Mouse (Mus musculus) inflammation-experienced regulatory T-cells, adult 6 months (primary cell): Measurements from ENCODE around the gene Gm20388. TPM values are rescaled to one million over a fixed set of nuclear protein-coding genes. Genes with fewer than 3 reads are reported as not detected.

ENCODE experiments used
- ATAC-seq: one replicate; pipeline ENCODE4 v1.8.0; 2017
- polyA plus RNA-seq, 3 experiments: library from polyadenylated mRNA; unstranded; fragments of 100-300 nt; shearing (Covaris generic); gene quantifications; one replicate each; pipeline ENCODE4 v1.2.1; 2017

The Gm20388 gene
- polyA plus RNA-seq, 3 experiments from 2014 or later = 10.8 to 14.1 (median 11.8) TPM

DNA sequence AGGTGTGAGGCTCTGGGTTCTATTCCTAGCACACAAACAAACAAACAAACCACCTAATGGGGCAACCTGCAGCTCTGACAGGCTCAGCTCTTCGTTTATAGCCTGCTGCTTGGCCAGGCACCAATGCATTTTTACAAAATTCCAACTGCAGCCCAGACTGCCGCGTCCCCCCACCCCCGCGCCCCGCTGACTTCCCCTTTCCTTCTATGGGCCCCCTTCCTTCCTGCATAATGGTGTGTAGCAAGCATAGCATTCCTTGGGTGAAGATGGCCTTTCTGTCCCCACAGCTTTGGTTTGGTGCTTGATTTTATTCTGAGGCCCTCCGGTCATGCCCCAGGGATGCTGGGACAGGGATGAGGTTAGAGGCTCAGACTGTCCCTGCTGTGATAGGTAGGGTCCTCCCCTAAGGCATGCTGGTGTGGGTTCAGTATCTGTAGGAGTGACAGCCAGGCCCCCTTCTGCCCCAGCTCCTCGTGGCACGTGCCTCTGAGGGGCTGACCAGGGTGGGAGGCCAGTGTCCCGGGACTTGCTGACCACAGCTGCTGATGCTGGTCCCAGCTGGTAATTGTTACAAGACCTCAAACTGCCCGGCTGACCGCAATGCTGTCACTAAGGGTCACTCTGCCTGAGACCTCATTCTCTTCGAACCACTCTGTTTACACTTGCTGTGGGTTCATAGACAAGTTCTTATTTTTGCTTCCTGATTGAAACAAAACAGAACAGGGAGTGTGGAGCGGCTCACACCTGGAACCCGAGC lies 103.8 kb downstream of the Gm20388 start:
- no peak for ATAC-seq

DNA sequence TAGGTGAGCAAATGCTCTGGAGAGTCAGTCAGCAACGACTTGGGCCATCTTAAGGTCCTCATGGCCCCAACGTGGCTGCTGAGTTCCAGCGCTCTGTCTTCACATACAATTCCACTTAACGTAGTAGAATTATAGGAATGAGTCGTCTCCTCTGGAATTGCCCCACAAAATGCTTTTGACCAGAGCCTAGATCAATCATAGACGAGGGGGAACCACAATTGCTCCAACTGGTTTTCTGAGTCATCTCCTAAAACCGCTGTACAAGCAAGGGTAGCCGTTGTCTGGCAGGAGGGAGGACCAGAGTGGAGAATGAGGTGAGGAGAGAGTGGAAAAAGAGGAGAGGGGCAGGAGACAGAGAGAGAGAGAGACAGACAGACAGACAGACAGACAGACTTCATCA lies 105.3 kb downstream of the Gm20388 start:
- no peak for ATAC-seq

DNA sequence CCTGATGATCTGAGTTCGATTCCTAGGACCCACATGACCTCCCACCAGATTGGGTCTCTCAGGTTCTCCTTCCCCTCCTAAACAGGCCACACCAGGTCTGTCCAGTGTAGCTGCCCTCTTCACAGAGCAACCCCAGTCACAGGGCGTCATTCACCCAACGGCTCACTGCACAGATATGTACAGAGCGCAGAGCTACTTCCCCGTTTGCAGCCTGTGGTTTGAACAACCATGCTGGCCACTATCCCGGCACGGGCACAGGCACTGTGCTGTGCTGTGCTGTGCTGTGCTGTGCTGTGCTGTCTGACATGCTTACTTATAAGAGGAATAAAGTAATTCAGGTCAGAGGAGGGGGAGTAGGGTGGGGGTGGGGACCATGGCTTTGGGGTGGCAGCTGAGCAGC lies 105.8 kb downstream of the Gm20388 start:
- no peak for ATAC-seq

DNA sequence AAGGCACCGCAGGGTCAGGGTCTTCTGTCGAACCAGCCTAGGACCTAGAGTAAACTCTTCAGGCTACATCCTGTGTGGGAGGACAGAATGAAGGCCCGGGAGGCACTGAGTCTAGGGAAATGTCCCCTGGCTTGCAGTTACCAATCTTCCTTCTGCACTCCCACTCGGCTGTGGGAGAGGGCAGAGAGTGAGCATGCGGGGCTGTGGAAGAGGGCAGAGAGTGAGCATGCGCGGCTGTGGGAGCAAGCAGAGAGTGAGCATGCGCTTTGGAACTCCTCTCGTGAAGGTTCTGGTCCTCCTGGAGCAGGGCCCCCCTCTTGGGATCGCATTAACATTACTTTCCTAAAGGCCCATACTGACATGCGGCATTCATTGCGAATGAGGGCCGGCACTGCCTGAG lies 106.7 kb downstream of the Gm20388 start:
- no peak for ATAC-seq

DNA sequence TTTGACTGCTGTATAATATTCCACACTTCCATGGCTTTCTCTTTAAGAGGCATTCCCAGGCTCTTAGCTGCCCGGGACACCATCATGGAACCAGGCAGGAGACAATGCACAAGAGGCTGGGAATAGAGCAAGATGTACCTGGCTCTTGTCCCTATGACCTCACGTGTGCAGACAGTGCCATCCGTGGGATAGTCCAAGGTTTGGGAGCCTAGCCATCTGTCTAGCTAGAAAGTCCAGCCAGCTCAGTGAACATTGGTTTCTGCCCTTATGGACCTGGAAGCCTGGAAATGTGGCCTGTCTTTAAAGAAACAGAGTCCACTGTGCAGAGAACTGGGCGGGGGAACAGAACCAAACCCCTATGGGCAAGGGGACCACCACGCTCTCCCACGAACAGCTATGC lies 107.1 kb downstream of the Gm20388 start:
- ATAC-seq = no peak

DNA sequence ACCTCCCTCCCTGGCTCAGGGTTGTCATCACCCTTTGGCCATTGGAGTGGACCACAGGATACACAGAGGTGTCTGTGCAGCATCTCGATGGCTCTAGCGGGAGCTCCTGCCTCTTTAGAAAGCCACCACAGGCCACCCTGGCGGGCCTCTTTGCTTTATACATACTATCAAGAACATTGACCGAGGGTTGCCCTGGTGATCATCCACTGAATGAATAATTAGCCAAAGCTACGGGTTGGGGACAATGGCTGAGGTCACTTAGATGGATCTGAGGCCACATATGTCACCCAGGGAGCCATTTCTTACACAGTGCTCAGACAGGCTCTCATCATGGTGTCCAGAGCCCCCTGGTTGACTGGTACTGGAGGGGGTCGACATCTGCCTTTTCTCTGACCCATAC lies 107.7 kb downstream of the Gm20388 start:
- no peak for ATAC-seq

DNA sequence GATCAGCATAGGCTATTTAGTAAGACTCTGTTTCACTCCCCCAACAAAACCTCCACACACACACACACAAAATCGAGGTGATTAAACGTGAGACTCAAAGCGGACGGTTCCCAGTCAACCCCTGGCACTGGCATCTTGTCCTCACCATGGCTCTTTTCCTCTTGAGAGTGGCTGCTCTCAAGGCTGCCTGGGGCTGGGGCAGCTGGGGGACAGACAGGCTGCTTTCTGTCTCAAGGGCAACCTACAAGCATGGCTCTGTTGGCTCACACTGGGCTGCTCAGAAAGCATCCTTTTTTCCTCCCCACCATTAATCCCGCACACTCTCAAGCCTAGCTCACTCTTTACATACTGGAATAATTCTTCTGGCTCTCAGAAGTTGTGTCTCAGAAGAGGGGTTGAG lies 108.7 kb downstream of the Gm20388 start:
- ATAC-seq = no peak

DNA sequence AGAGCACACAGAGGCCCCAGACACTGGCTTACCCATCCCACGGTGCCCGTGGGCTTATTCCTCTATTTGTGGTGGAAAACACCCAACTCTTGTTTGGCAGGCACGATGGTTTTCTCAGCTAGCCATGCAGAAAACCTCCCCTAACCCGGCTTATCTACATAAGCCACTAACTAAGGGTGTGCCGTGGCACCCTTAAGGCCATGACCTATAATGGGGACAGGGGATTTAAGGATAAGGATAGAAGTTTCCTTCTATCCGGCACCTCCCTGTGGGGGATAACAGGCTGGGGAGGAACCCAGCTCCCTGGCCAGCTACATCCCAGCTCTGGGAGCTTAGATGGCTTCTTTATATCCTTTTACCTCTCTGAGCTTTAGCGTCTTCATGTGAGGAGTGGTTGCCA lies 109.7 kb downstream of the Gm20388 start:
- ATAC-seq = no peak

DNA sequence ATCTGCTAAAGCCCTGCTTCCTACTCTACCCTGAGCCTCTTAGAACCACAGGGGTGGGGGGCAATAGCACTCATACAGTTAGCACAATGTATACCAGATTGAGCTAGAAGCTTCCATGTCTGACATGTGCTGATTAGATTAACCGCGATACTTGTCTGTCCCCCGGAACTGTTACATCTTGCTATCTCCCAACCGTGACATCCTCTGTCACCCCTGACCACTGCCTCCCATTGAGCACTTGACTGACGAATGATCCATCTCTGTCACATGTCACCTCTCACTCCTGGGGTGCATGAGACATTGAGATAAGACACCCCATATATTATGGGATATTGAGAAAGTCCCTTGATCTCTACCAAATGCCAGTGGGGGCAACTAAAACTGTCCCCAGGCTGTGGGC lies 115.6 kb downstream of the Gm20388 start:
- ATAC-seq = no peak

DNA sequence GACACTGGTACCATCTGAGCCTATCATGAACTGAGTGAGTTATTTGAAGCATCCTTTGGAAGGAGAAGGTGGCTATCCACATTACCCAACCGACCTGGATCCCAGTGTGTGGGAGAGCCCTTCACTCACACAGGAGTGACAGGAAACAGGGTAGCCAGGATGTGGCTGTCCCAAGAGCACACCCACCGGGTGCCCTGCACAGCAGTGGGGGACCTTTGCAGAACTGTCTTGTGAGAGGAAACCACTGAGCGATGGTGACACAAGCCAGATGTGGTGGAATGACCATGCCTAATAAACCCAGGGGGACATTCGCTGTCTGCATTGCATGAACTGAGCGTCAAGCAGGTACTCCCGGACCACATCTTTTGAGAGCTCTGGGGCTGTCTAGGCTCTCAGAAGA lies 116.3 kb downstream of the Gm20388 start:
- ATAC-seq = no peak

DNA sequence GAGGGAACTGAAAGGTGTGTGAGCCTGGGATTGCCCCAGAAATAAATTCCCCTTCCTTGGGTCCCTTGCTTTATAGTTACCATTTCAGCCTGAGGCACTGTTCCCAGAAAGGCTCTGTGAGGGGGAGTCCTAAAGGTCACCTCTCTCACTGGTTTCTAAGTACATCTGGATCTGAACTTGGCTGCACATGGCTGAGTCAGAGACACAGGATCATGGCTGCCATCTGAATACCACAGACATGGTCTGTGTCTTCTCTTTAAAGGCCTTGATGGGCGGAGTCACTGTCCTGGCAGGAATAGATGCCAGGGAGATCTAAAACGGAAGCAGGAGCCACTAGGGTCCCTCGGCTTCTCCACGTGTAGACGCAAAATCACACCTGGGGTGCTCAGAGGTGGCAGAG lies 119.8 kb downstream of the Gm20388 start:
- ATAC-seq = no peak

DNA sequence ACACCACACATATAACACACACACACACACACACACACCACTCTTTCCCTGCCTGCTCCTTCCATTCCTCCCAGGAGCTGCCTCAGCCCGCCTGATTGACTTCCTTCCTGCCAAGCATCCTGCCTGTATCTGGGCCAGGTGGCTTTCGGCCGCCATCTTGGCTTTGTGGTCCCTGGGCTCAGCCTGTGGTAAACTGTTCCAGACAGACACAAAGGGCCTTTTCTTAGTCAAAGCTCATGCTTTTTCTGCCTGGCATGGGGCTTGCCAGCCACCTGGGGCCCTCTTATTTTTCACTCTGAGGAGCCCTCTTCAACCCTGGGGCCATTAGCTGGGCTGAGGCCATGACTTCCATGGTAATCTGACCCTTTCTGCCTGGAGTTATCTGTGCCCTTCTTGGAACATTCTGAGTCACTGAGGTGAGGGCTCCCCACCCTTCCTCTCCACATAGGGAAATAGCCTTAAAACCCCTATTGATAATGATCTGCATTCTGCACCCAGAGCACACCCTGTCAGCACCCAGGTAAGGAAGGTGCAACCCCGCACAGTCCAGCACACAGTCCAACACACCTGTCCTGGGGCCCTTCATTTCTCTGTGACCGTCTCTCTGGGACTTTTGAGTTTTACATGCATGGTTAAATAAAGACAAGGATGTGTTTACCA lies 122.0 kb downstream of the Gm20388 start:
- no peak for ATAC-seq

DNA sequence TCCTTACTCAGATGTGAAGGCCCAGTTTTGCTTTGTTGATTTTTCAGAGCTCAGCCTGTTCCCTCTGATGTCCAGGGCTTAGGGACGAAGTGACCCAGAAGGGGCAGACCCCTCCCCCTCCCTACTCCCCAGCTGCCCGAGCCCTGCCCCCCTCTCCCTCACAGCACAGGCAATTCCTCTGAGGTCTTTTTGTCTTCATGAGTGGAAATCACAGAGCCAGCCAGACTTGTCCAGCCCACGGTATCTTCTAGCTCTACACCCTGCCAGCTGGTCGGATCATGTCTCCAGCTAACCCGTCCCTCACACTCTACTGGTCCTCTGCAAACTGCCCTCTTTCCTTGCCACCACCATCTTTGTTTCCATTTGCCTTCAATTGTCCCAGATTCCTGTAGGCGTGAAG lies 123.8 kb downstream of the Gm20388 start:
- no peak for ATAC-seq

DNA sequence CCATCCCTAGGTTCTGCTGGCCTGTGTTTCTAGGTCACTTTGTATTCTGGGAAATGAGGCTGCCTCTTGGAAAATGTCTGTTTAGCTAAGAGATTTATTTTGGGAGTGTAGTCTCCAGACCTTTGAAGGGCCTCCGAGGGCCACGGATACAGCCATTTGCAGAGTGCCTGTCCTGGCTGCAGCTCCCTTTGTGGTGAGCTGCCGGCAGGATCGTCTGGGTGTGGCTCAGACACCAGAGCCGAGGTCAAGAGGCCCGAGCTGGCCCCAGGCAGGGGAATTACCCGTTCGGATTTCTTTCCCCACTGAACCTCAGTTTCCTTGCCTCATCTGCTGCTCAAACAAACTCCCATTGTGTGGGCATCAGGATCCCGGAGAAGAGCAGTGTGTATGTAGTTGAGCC lies 125.5 kb downstream of the Gm20388 start:
- ATAC-seq = no peak

DNA sequence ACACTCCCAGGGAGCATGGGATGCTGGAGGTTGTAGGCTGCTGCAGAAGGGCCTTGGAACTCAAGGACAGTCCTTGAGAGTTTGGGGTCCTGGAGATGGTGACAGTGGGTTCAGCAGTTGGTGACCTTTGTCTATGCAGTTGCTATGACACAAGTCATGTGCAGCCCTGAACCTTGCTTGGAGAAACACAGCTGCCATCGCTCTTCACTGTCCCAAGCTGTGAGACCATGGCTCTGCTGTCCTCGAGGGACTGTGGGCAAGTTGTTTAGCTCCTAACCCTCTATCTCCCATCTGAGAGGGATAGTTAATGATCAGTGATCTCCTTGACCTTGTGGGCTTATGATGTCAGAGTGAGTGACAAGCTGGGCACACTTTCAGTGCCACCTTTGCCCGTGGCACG lies 125.9 kb downstream of the Gm20388 start:
- no peak for ATAC-seq

DNA sequence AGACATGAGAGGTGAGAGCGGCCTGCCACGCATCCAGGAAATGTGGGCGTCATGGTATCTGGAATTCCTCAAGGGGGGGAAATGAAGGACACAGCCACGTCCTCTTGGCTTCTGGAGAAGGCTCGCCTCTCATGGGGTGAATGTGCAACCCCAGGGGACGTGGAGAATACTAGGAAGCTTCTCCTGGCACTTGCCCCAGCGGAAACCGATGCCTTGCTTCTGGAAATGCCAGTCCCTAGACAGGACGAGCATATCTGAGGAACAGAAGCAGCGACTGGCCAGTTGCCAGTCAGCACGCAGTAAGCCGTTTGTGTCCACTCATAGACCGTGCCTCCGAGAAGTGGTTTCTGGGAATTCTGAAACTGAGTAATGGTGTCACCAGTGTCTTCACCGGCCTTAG lies 126.6 kb downstream of the Gm20388 start:
- no peak for ATAC-seq

DNA sequence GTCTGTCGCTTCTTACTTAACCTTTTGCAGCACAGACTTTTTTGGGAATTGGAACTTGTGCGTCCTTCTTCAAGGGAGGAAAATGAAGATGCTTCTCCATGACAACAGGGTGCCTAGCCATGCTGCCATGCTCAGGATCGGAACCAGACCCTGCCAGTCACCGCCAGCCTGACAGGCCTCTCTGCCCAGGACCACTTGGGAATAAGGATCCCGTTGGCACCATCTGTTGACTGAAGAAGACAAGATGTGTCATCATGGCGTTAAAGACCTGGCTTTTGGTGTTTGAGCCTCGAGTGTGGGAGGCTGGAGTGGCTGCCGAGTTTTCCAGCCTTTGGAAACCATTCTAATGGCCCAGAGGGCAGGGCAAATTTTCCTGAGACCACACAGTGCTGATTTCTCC lies 127.0 kb downstream of the Gm20388 start:
- no peak for ATAC-seq

DNA sequence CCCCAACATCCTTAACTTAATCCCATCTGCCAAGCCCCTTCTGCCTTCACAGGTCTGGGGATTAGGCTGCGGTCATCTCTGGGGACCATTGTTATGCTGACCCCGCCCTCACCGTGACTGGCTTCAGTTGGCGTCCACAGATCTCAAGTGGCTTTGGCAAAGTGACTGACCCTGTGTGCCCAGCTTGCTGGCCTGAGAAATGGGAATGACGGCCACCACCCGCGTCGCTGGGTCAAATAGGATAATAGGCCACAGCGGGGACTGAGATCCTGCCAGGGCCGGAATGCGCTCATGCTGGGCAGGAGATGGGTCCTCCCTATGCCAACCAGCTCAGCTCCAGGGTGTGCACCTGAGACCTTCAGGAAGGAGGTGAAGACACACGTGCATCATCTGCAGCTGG lies 128.1 kb downstream of the Gm20388 start:
- no peak for ATAC-seq

DNA sequence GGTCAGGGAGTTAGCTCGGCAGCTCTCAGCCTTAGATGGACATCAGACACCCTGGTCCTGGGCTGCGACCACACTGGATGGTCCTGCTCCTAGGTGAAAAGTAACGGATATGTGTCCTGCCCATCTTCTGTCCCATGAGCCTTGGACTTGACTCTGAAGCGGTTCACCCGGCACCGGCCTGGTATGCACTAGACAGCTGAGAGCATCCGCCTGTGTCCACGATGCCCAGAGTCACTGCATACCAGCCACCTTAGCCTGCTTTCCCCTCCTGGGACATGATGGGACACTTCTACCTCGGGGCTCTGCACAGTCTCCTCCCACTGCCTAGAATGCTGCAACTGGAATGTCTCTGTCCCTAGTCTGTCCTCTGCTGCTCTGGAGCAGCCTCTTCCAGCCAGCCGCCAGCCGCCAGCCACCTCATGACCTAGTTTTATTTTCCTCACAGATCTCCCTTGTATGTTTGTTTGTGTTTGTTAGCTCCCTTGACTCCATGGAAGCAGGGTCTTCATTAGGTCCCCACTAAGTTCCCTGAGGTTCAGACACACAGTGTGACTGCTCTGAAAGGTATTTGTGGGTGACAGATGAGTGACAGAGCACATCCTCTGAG lies 128.8 kb downstream of the Gm20388 start:
- no peak for ATAC-seq

DNA sequence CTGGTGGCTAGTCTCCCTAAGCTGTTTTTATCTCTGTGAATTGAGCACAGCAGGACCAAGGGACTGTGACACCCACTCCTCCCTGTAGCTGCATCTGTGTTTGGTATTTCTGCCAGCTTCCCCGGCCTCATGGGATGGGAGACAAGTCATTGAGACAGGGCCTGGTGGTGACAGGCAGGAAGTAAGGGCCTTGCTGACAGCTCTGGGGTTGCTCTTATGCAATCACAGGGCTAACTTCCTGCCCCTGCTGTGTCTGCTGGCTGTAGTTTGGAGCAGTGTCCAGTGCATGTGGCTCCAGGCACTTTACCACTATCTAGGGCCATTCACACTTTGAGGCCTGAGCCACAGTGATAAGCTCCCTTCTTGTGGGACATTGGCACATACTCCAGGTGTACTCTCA lies 130.2 kb downstream of the Gm20388 start:
- no peak for ATAC-seq

DNA sequence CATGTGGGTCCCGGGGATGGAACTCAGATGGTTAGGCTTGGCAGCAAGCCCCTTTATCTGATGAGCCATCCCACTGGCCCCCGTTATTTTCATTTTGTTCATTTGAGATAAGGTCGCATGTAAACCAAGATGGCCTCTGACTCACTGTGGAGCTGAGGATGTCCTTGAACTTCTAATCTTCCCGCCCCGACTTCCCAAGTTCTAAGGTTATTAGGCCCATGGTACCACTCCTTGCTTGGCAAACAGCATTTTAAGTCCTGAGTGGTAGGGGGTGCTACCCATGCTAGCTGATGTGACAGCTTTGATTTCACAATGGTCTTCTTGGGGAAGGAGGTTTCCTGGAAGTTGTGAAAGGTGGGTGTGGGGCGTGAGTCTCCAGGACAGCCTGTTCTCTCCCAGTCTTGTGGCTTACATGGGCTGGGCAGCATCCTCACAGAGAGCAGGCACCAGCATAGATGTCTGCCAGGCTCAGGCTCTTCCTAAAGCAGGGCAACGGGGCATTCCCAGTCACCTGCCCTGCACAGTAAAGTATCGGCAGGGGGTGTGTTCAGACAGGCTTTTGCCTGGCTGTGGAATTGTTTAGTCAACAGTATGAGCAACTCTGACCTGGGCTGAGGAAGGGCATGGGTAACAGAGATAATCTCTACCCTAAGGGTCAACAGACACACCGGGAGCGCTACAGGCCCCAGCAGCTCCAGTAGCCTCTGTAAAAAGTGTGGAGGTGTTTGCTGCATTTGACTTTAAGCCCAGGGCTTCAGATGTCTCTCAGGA lies 132.1 kb downstream of the Gm20388 start:
- no peak for ATAC-seq

DNA sequence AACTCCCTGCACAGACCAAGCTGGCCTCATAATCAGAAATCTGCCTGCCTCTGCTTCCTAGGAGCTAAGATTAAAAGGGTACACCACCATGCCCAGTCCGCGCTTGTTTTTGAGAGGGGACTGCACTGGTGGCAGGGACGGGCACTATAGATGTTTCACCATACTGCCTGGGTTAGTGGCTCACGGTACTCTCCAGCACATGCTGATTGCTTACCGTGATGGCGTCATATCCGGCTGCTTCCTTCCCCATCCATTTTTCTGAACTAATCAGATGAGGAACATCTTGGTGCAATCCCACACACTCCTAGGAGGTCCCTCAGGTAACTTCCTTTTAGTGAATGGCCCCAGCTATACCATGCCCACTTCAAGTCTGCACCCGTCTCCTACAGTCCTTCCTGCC lies 134.3 kb downstream of the Gm20388 start:
- no peak for ATAC-seq

DNA sequence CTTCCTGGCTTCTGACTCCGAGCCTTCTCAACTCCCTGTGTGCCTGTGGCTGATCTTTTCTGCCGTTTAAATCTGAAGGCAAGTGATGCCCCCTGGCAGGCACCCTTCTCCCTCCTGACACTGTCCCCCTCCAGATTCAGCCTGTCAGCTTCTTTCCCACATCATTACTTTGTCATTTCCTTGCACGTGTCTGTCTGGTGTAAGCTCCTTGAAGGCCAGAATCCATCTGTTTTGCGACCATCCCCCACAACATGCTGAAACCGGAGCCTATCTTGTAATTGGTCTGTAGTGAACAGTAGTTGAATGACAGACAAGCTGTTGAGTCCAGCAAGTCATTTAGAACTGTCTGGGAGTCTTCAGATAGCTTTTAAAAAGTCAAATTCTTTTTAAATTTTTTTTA lies 134.8 kb downstream of the Gm20388 start:
- no peak for ATAC-seq
